Mouse (Mus musculus): ENCODE measurements around the gene Elovl2.
"Not testable (repeated sequence)": the region's sequence is repeated elsewhere in the genome, so short reads cannot be mapped to it uniquely, and the experiment has no call there.

Elovl2 gene

DNA sequence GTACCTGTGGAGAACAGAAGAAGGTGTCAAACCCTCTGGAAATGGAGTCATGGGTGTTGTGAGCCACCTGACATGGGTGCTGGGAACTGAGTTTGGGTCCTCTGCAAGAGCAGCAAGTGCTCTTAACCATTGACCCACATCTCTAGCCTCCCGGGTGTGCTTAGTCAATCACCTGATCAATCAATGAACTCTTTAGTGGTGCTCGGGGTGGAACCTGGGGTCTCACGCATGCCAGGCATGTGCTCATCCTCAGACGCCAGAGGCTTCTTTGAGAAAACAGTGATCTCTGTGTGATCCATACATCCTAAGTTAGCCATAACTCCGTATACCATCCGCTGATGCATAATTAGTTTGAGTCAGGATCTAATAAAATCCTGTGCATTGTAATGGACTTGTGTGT, 15.0 kb upstream of the Elovl2 start:
- no peak for DNase-seq (ENCODE audit: low spot score in 2 of 2)

DNA sequence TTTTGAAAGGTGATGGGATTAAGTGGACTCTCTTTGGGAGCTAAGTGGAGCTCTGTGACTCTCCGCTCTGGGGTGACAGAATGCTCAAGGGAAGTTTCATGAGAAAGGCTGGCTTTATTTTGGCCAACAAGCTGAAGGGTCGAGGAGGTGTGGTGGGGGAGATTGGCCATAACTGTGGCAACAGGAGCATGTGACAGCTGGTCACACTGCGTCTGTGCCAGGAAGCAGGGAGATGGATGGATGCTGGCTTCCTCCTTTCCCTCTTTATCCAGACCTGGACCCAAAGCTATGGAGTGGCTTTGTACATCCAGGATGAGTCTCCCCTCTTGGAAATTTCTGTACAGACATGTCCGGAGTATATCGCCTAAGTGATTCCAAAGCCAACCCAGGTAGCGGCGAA, 13.0 kb upstream of the Elovl2 start:
- no peak for DNase-seq (ENCODE audit: low spot score in 2 of 2)

DNA sequence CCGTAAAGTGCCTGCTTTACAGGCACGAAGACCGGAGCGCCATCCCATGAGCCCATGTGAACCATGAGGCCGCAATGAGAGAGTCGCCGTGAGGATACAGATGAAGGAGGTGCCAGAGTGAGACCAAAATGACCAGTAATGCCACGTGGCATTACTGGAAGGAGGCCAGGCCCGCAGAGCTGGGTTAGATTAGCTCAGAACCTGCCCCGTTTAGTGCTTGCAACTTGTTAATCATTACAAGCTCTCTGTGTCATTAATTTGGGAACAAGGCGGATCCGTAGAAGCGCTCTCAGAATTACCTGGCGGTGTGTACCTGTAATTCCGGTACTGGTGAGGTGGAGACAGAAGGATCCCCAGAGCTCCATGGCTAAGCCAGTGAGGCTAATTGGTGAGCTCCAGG, 12.0 kb upstream of the Elovl2 start:
- DNase-seq (ENCODE audit: low spot score in 2 of 2), result no peak

DNA sequence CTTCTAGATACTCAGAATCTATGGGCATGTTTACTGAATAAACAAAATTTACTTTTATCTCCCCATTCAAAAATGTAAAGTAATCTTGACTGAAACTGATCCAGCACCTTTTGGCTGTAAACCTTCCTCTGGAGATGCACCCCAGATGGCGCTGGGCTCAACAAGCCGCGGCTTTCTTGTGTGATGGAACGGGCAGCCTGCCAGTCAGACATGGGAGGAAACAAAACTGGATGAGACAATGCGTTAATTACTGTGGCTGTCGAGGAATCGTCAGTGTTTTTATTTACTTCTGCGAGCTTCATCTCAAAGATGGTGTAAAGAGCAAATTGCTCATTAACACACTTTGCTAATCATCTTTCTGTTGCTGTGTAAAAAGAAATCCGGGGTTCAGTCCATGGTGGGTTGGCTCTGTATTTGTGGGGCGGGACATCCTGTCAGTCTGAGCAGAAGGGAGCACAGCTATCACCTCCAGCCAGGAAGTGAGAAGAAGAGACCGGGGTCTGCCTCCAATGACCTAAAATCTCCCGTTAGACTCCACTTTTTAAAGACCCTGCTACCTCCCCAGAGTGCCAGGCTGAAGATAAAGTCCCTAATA, 11.3 kb upstream of the Elovl2 start:
- no peak for DNase-seq (ENCODE audit: low spot score in 2 of 2)

DNA sequence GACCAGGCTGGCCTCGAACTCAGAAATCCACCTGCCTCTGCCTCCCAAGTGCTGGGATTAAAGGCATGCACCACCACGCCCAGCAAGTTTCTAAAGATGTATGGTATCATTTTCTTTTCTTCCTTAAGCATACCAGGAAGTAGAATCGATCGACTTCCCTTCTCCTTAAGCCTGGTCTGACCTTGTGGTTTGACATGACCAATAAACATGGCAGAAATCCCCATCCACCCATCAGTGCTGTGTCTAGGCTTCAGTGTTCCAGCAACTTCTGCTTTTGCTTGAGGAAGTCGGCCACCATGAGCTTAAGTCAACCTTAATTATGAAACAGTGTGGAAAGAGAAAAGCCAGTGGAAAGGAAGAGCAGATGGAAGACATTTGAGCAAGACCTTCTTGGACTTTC, 10.1 kb upstream of the Elovl2 start:
- no peak for DNase-seq (ENCODE audit: low spot score in 2 of 2)

DNA sequence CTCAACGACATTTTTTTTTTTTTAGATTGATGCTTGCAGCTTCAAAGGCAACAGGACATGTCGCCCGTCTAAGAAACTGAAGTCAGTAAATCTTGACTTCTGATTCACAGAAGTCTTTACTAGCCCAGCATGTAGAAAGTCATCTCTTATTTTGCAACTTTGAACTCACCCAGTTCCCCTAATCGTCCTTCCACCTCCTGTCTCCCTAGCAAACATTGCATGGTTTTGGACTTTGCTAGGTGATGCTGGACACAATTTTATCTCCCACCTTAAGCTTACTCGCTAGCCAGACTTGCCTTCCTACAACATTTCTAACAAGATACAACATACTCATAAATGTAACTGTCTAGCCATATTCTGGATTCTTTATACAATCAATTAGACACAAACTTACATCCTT, 7.9 kb upstream of the Elovl2 start:
- no peak for DNase-seq (ENCODE audit: low spot score in 2 of 2)

DNA sequence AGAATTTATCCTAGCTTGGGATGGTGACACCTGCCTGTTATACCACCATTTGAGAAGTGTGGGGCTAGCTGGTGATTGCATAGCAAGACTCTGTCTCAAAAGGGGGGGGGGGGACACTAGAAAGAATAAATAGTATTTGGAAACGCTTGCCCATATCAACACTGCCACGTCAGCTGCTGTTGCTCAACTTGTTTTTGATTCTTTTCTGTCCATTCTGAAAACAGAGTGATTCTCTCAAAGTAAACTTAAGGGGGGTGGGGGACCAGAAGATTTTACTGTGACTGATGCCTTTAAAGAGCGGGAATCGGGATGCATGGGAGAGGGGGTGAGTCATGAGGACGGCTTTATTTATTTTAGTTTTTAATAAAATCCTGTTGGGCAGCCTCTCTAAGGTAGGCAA, 6.3 kb upstream of the Elovl2 start:
- no peak for DNase-seq (ENCODE audit: low spot score in 2 of 2)

DNA sequence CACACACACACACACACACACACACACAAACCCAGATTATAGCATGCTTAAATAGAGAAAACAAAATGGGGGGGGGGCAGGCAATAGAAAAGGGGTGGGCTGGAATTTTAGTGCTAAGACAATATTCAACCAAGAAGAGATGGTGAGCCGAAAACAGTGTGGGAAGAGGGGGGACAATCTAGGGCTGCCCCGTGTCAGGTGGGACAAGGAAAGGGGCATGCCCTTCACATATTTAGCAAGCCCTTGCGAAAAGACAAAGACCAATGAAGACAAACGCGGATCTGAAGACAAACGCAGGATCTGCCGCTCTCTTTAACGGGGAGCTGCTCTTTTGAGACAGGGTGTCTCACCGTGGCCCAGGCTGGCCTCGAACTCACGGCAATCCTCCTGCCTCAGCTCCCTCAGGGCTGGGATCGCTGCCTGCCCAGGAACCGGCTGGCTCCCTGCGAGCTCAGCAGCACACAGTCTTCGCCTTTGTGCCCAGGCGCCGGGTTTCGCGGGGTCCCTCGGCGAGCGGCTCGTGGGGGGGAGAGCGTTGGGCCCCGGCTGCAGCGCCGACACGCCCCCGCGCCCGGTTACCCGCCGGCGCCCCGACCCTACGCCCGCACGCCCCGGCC, 410 bp downstream of the Elovl2 start:
- DNase-seq (ENCODE audit: low spot score in 2 of 2), result no peak

DNA sequence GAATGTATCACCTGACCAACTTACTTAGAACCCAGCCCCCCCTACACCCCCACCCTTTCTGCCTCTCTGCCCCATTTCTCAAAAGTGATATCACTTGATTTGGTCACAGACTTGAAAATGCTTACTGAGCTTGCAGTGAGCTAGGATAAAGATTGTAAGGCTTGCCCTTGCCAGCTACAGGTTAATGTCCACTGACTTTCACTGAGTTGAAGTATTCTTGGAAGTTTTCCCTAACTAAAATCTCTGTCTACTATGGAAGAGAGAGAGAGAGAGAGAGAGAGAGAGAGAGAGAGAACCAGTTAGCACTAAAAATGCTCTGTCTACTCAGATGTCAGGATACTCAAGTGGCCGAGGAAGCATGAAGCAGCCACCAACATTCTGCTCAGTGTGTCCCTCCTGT, 1.1 kb downstream of the Elovl2 start:
- no peak for DNase-seq (ENCODE audit: low spot score in 2 of 2)

DNA sequence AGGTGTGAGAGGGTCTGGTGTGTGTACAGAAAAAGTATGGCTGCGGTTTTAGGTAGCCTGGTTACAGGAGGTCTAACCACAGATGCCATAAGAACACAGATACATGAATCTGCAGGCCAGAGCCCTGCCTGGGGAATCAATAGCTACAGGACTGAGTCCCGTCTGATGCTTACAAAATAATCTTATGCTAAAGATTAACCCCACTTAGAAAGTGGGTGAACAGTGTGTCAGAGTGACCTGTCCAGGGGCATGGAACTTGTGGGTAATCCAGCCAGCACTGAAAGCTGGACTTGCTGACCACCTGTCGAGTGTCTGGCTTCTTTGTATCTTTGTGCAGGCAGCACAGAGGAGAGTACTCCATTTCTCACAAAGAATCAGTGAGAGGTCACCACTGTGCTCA, 4.0 kb downstream of the Elovl2 start:
- no peak for DNase-seq (ENCODE audit: low spot score in 2 of 2)

DNA sequence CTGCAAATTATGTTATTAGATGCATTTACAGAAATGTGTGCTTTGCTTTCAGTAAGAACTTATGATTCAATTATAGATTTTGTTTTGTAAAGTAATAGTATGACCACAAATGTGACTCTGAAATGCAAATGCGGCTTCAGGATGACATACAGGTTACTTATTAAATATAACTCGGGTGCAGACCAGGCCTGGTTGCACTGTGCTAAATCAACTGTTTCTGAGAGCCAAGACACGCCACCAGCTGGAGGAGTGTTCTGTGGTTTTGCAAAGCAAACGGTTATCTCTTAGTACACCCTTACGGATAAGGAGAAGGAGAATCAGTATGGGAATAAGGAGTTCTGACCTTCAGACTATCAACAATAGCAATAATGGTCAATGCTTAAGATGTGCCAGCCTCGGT, 4.5 kb downstream of the Elovl2 start:
- no peak for DNase-seq (ENCODE audit: low spot score in 2 of 2)

DNA sequence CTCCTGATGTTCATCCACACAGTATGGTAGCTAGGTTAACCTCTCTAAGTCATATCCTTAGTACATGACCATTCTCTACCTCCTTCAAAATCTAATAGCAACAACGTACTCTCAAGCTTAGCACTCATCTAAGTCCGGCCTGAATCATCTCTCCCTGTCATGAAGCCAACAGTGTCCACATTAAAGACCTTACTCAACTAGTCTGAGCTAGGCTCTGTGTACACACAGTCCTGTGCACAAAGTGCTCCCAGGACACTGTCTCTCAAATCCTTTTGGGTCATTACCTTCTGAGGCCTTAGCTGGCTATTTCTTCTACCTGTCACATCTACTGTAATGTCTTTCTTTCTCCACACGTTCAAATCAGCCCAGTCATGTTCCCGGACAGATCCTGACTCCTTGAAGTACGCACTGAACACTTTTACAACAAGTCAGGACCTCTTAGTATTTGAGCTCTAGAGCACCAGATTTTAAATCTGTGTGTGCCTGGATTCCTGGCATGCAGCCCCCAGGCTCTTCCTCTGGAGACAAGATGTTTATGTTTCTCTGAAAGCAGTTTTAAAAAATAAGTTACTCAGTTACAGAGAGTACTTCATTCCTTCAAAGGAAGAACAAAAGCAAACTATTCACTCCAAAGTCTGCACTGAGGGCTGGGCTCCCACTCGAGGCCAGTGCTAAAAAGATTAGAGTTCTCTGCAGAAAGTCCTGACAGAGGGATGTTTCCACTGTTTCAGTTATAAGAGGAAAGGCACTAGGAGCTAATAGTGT, 7.5 kb downstream of the Elovl2 start:
- no peak for DNase-seq (ENCODE audit: low spot score in 2 of 2)

DNA sequence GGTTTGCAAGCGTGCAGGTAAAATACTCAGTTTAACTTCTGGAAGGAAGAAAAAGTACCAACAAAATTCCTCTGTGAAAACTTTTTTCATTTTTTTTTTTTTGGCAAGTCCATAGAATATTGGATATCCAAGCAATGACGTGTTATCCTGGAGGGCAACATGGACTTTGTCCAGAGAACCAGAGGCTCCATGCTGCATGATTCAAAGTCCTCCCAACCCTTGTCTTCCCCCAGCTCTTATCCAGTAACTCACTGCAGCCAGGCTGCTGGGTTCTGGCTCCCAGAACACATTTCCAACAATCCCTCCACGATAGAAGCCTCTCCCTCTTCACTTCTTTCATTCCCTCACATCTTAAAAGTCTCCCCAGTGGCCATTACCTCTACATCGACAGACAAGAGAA, 8.9 kb downstream of the Elovl2 start:
- DNase-seq (ENCODE audit: low spot score in 2 of 2), result no peak

DNA sequence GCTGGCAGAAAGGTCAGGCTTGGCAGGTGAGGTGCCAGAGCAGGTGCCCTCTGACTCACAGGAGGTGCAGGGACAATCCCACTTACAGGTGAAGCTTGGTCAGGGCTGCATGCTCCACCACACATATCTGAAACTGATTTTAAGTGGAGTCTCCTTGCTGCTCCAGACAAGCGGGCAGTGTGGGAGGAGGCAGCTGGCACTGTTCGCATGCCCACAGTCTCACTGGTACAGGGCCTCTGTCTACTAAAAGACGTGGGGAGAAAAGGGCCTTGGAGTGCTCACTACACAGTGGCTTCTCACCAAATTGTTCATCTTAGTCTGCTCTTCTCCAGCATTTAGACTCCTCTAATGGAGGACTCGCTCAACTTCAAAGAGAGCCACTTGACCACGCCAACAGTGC, 14.0 kb downstream of the Elovl2 start:
- no peak for DNase-seq (ENCODE audit: low spot score in 2 of 2)

DNA sequence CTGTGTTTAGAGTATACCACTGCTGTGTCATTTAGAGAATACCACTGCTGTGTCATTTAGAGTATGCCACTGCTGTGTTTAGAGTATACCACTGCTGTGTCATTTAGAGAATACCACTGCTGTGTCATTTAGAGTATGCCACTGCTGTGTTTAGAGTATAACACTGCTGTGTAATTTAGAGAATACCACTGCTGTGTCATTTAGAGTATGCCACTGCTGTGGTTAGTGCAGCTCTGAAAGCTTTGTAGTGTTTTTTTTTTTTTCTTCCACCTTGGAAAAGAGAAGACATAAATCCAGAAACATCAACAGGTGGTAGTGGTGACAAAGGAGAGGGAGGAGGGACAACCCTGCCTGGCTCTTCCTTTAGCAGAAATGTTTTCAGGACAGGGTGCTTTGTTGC, 14.6 kb downstream of the Elovl2 start:
- not testable (repeated sequence) for DNase-seq (ENCODE audit: low spot score in 2 of 2)

DNA sequence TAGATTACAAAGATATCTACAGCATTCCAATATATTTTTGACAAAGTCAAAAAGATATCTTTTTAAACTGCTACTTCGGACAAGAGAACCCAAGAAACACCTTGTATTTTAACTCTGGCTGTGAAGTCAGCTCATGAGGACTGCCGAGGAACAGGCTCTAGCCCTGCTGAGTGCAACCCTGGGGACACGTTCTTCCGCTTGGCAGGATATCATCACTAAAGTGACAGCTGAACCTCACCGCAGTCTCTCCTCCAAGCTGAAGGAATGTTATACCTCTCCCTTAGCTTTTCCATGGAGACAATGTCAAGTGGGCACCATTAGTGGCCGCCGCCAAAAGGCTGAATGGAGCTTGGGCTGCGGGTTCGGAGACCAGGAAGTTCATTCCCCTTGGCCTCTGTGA, 16.5 kb downstream of the Elovl2 start:
- DNase-seq (ENCODE audit: low spot score in 2 of 2), result no peak

DNA sequence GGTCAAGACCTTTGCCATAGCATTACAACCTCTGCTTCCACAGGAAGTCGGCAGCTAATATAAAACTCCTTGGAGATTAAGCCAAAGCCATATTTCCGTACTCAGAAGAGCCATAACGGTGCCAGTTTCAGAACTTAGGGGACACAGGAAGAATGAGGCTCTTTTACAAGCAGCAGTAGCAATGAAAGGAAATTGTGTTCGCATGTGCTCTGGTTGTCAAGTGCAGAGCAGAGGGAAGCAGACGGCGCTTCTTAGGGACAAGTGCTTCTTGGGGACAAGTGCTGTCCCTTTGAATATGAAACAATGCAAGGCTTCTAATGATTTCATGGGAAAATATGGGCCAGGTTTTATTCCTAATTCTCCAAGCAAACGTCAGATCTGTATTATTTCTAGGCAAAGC, 16.9 kb downstream of the Elovl2 start:
- no peak for DNase-seq (ENCODE audit: low spot score in 2 of 2)

DNA sequence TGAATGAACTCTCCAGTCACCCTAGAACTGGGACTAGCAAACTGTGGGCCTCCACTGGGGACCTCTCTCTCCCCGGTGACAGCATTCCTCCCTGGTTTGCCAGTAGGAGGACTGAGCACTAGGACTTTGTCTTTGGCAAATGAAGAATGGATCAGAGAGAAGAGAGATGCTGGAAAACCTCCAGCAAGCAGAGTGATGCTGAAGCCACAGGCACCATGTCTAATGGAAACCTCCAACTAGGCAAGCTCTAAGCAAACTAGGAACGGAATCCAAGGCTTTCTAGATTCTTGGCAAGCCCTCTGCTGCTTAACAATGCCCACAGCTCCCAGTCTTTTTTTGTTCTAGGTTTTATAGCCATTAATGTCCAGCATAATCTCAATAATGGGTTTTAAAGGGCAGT, 19.3 kb downstream of the Elovl2 start:
- no peak for DNase-seq (ENCODE audit: low spot score in 2 of 2)

DNA sequence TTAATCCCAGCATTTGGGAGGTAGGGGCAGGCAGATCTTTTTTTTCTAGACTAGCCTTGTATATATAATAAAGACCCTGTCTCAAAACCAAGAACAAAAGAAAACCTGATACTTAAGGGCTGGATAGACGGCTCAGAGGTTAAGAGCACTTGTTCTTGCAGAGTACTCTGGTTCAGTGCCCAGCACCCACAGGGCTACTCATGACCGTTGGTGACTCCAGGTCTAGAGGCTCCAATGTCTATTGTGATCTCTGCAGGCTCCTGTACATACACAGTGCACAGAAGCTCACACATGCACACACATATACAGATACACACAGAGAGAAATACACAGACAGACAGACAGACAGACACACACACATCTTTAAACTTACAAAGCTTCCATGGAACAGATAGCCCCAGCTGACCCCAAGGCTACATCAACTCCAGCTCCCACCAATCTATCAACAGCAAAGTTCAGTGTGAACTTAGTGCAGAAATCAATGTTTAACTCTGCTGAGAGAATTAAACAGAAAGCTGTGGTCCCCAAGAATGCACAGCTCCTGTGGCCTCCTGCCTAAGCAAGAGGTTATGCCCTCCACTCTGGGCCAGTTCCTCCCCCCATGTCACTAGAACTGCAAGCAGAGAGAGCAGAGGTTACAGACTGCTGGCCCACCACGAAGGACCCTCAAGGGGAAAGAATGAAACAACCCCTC, 24.4 kb downstream of the Elovl2 start:
- DNase-seq (ENCODE audit: low spot score in 2 of 2), result no peak

DNA sequence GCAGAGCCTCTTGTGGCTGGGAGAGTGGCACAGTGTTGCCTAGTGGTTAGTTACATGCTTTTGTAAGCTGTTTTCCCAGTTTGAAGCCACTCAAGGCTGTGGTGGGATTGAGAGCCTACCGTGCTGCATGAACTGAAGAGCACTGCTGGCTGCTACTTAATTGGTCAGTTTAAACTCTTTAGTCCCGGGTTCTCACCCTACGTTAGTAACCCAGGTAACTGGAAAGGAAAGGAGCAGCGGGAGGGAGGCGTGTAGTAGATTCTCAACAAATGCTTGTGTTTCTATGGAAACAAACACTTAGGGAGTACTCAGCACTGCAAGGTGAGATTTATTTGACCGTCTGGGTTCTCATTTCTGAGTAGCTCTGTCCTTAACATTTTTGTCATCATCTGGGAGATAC, 32.3 kb downstream of the Elovl2 start:
- DNase-seq (ENCODE audit: low spot score in 2 of 2), result no peak

DNA sequence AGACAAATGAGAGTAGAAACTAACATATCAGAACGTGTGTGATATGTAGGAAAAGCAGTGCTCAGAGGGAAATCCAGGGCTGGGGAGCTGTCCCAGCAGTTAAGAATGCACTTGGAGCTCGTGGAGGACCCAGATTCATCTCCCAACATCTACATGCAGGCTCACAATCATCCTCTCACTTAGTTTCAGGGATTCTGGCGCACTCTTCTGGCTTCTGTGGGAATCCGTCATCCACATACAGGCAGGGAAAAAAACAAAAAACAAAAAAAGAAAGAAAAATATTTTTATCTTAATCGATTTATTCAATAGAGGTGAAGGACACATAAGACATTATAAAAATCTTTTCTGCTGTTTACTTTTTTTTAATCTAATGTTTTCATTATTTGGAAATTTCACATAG, 61.8 kb downstream of the Elovl2 start:
- no peak for DNase-seq (ENCODE audit: low spot score in 2 of 2)

DNA sequence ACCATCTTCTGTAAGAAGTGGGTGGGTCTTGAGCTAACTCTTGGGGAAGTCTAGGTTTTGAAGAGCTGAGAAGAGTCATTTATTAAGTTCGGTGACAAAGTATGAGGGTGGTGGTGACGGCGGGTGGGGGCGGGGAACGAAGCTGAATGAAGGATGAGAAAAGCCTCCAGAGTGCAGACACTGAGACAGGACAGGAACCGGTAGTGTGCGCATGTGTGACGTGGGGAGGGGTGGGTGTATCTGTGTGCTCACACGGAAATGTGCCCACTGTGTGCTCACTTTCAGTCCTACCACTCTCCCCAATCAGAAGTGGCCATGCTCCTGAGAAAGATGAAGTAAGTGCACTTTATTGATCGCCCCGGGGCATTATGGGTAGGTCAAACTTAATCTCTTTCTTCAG, 67.1 kb downstream of the Elovl2 start:
- DNase-seq (ENCODE audit: low spot score in 2 of 2), result no peak

DNA sequence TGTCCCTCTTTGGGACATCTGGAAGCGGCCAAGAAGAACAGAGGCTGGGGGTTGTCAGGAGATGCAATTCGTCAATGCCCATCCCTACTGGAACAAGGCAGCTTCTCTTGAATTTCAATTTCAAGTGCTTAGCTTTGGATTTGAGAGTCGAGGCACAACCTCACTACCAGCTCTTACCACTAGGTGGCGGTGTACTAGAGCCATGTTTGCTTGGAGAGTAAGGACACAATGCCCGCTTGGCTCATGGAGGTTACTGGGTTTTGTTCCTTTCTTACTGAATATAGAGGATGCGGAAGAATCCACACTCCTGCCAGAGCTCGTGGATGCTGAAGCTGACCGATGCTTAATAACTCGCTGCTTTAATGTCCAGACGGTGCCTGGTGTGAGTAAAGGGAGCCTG, 73.9 kb downstream of the Elovl2 start:
- peak; percentile 30 to 74 for DNase-seq (ENCODE audit: low spot score in 2 of 2)

Data from spleen, postnatal 4 days (tissue).